Mouse (Mus musculus): Measurements from ENCODE around the gene Gucy1b2.

The Gucy1b2 gene

GRCm38 (mm10) chr14:62361263-62361980, 94.7 kb downstream of the Gucy1b2 start:
- no peak for DNase-seq

- DNase-seq, result no peak
These were observed 100.9 kb downstream of the Gucy1b2 start for GRCm38 (mm10) chr14:62355201-62355600.

GRCm38 (mm10) chr14:62353793-62354192, 102.3 kb downstream of the Gucy1b2 start:
- DNase-seq, result no peak

- no peak for DNase-seq
These were observed 102.7 kb downstream of the Gucy1b2 start for GRCm38 (mm10) chr14:62353372-62353771.

GRCm38 (mm10) chr14:62350890-62351289, 105.2 kb downstream of the Gucy1b2 start:
- no peak for DNase-seq

GRCm38 (mm10) chr14:62350186-62350585, 105.9 kb downstream of the Gucy1b2 start:
- DNase-seq, result no peak

GRCm38 (mm10) chr14:62349786-62350185, 106.3 kb downstream of the Gucy1b2 start:
- no peak for DNase-seq

- no peak for DNase-seq
These were observed 109.0 kb downstream of the Gucy1b2 start for GRCm38 (mm10) chr14:62347103-62347502.

GRCm38 (mm10) chr14:62346570-62346969, 109.5 kb downstream of the Gucy1b2 start:
- DNase-seq, result no peak
